In the genomic region with DNA sequence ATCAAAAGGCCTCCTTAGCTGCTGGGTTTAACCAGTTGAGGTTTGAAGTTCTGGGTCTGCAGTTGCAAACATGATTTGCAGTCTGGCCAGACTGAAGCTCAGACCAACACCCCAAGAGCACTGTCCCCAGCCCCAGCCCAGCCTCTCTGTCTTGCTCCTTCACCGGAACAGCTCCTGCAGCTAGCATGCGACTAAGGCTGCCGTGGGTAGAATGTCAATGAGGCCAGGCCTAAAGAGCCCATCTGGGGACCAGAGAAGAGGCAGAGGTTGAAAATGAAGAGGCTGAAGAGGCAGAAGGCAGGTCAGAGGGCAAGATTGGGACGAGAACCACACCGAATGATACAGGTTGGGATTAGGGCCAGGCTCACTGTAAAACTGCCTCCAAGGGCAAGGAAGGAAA, we compare ENCODE assay signal across 20 mouse cellular contexts. TPM values are rescaled to one million over a fixed set of nuclear protein-coding genes. Genes with fewer than 3 reads are reported as not detected.
DNase-seq lines count a peak whose midpoint lies in the region; ATAC-seq lines count a peak whose summit lies in the region.
"Had no signal": no experiment of that assay in that cellular context is flagged by ENCODE, and none has a peak within 500 bp of the region (broad histone marks: within the 10 kb centered on the region; RNA-seq: fewer than 3 reads in every experiment).

No protein-coding gene starts in this region.

- H3K27me3 ChIP-seq in forebrain, embryonic 11.5 days (ENCODE audit: control insufficient read depth, insufficient read depth, low read length): no peaks in the 10 kb centered on the region
- H3K27me3 ChIP-seq in forebrain, embryonic 16.5 days (replicated peaks; ENCODE audit: control insufficient read depth, insufficient read depth, low read length): no peaks in the 10 kb centered on the region
- no peaks in the 10 kb centered on the region for H3K27me3 ChIP-seq in hindbrain, embryonic 11.5 days (ENCODE audit: control insufficient read depth, insufficient read depth, low read length)
- H3K27me3 ChIP-seq in midbrain, embryonic 11.5 days (ENCODE audit: control insufficient read depth, insufficient read depth, low read length): no peaks in the 10 kb centered on the region
- H3K27me3 ChIP-seq in neural tube, embryonic 13.5 days: no peaks in the 10 kb centered on the region
- no peaks in the 10 kb centered on the region for H3K27me3 ChIP-seq in kidney, embryonic 16.5 days (ENCODE audit: insufficient read depth, low read length)
- peaks cover 58% of the 10 kb centered on the region for H3K27me3 ChIP-seq in heart, embryonic 12.5 days (replicated peaks)

- H3K4me3 ChIP-seq in forebrain, embryonic 11.5 days (ENCODE audit: low read depth, low read length): no peak overlapping the region
- no peak overlapping the region for H3K4me3 ChIP-seq in forebrain, embryonic 16.5 days (replicated peaks; ENCODE audit: low read length)
- no peak overlapping the region for H3K4me3 ChIP-seq in hindbrain, embryonic 11.5 days (ENCODE audit: low read depth, low read length)
- no peak overlapping the region for H3K4me3 ChIP-seq in midbrain, embryonic 11.5 days (ENCODE audit: low read depth, low read length)
- H3K4me3 ChIP-seq in neural tube, embryonic 13.5 days: no peak overlapping the region
- no peak overlapping the region for H3K4me3 ChIP-seq in kidney, embryonic 16.5 days (ENCODE audit: low read length)
- H3K4me3 ChIP-seq in heart, embryonic 12.5 days: no peak overlapping the region
- H3K4me3 ChIP-seq: heart, embryonic 10.5 days; limb, embryonic 13.5 days; liver, embryonic 15.5 days had no signal

- no peak for ATAC-seq in forebrain, embryonic 11.5 days (replicated peaks; ENCODE audit: low FRiP score)
- ATAC-seq in forebrain, embryonic 16.5 days: no peak
- 0 out of 2 replicates have a peak, but pooled peaks have one; percentile 26 for ATAC-seq in hindbrain, embryonic 11.5 days (ENCODE audit: low FRiP score)
- ATAC-seq in midbrain, embryonic 11.5 days (ENCODE audit: low FRiP score): peak; percentile 44; the same call in 1 of the 2 replicates
- ATAC-seq in neural tube, embryonic 13.5 days (ENCODE audit: low read depth): 0 out of 2 replicates have a peak, but pooled peaks have one; percentile 5
- no peak for ATAC-seq in kidney, embryonic 16.5 days (ENCODE audit: low FRiP score, low TSS enrichment)
- ATAC-seq in heart, embryonic 12.5 days (ENCODE audit: insufficient number of reproducible peaks, low FRiP score): no peak
- no peak for ATAC-seq in activated CD4-positive, CD25-positive, alpha-beta regulatory T cell, adult 4 months

- WGBS in forebrain, embryonic 11.5 days: 67% methylated on average over 5 of the region's 5 CpGs
- WGBS in forebrain, embryonic 16.5 days: 55% methylated on average over 5 of the region's 5 CpGs
- WGBS in hindbrain, embryonic 11.5 days: 31% methylated on average over 5 of the region's 5 CpGs
- WGBS in midbrain, embryonic 11.5 days: 38% methylated on average over 5 of the region's 5 CpGs
- WGBS in neural tube, embryonic 13.5 days: 33% methylated on average over 5 of the region's 5 CpGs
- 77% methylated on average over 5 of the region's 5 CpGs for WGBS in kidney, embryonic 16.5 days
- 70% methylated on average over 5 of the region's 5 CpGs for WGBS in heart, embryonic 12.5 days

- H3K9me3 ChIP-seq in forebrain, embryonic 11.5 days (ENCODE audit: control insufficient read depth, low read length): no peaks in the 10 kb centered on the region
- H3K9me3 ChIP-seq in forebrain, embryonic 16.5 days (ENCODE audit: control insufficient read depth, low read length): no peaks in the 10 kb centered on the region
- no peaks in the 10 kb centered on the region for H3K9me3 ChIP-seq in hindbrain, embryonic 11.5 days (ENCODE audit: control insufficient read depth, low read length)
- H3K9me3 ChIP-seq in midbrain, embryonic 11.5 days (ENCODE audit: control insufficient read depth, low read length): no peaks in the 10 kb centered on the region
- H3K9me3 ChIP-seq in neural tube, embryonic 13.5 days: no peaks in the 10 kb centered on the region
- no peaks in the 10 kb centered on the region for H3K9me3 ChIP-seq in kidney, embryonic 16.5 days (ENCODE audit: low read length)
- no peaks in the 10 kb centered on the region for H3K9me3 ChIP-seq in heart, embryonic 12.5 days (replicated peaks)
- H3K9me3 ChIP-seq: heart, embryonic 10.5 days; limb, embryonic 13.5 days; liver, embryonic 15.5 days had no signal

- no peak overlapping the region for H3K4me2 ChIP-seq in forebrain, embryonic 11.5 days (ENCODE audit: low read depth, low read length, severe bottlenecking)
- no peak overlapping the region for H3K4me2 ChIP-seq in forebrain, embryonic 16.5 days (ENCODE audit: low read length)
- H3K4me2 ChIP-seq in hindbrain, embryonic 11.5 days (replicated peaks; ENCODE audit: low read depth, low read length): no peak overlapping the region
- no peak overlapping the region for H3K4me2 ChIP-seq in midbrain, embryonic 11.5 days
- H3K4me2 ChIP-seq in neural tube, embryonic 13.5 days: no peak overlapping the region
- no peak overlapping the region for H3K4me2 ChIP-seq in kidney, embryonic 16.5 days (replicated peaks; ENCODE audit: low read depth, low read length)
- no peak overlapping the region for H3K4me2 ChIP-seq in heart, embryonic 12.5 days
- H3K4me2 ChIP-seq: limb, embryonic 13.5 days; liver, embryonic 15.5 days had no signal

- no peaks in the 10 kb centered on the region for H3K36me3 ChIP-seq in forebrain, embryonic 11.5 days (ENCODE audit: control insufficient read depth, insufficient read depth, low read length)
- H3K36me3 ChIP-seq in forebrain, embryonic 16.5 days (ENCODE audit: control insufficient read depth, insufficient read depth): no peaks in the 10 kb centered on the region
- no peaks in the 10 kb centered on the region for H3K36me3 ChIP-seq in hindbrain, embryonic 11.5 days (ENCODE audit: control insufficient read depth, insufficient read depth, low read length)
- no peaks in the 10 kb centered on the region for H3K36me3 ChIP-seq in midbrain, embryonic 11.5 days (ENCODE audit: control insufficient read depth, insufficient read depth, low read length)
- no peaks in the 10 kb centered on the region for H3K36me3 ChIP-seq in neural tube, embryonic 13.5 days
- no peaks in the 10 kb centered on the region for H3K36me3 ChIP-seq in kidney, embryonic 16.5 days (ENCODE audit: insufficient read depth, low read length)
- no peaks in the 10 kb centered on the region for H3K36me3 ChIP-seq in heart, embryonic 12.5 days
- H3K36me3 ChIP-seq: heart, embryonic 10.5 days; limb, embryonic 13.5 days; liver, embryonic 15.5 days had no signal

- peaks cover 17% of the 10 kb centered on the region for H3K4me1 ChIP-seq in forebrain, embryonic 11.5 days (replicated peaks; ENCODE audit: control insufficient read depth, insufficient read depth, low read length)
- H3K4me1 ChIP-seq in forebrain, embryonic 16.5 days (replicated peaks; ENCODE audit: control insufficient read depth, insufficient read depth, low read length): peaks cover 54% of the 10 kb centered on the region
- peaks cover 20% of the 10 kb centered on the region for H3K4me1 ChIP-seq in hindbrain, embryonic 11.5 days (replicated peaks; ENCODE audit: control insufficient read depth, insufficient read depth, low read length)
- H3K4me1 ChIP-seq in midbrain, embryonic 11.5 days (ENCODE audit: control insufficient read depth, insufficient read depth, low read length): peaks cover 32% of the 10 kb centered on the region
- H3K4me1 ChIP-seq in neural tube, embryonic 13.5 days (replicated peaks): peaks cover 78% of the 10 kb centered on the region
- H3K4me1 ChIP-seq in kidney, embryonic 16.5 days (ENCODE audit: insufficient read depth, low read length): peaks cover 13% of the 10 kb centered on the region; the same call in 1 of the 2 replicates
- H3K4me1 ChIP-seq in heart, embryonic 12.5 days (replicated peaks): no peaks in the 10 kb centered on the region
- H3K4me1 ChIP-seq: liver, embryonic 15.5 days had no signal

- peak overlapping the region; percentile 12; the same call in 1 of the 2 replicates for H3K27ac ChIP-seq in forebrain, embryonic 11.5 days (ENCODE audit: low read depth, low read length)
- no peak overlapping the region; the same call in 1 of the 2 replicates for H3K27ac ChIP-seq in forebrain, embryonic 16.5 days (ENCODE audit: low read length)
- peak overlapping the region; percentile 79 for H3K27ac ChIP-seq in hindbrain, embryonic 11.5 days (ENCODE audit: low read depth, low read length)
- H3K27ac ChIP-seq in midbrain, embryonic 11.5 days (ENCODE audit: low read depth, low read length): peak overlapping the region; percentile 72
- H3K27ac ChIP-seq in neural tube, embryonic 13.5 days (replicated peaks): peak overlapping the region; percentile 69
- H3K27ac ChIP-seq in kidney, embryonic 16.5 days (ENCODE audit: low read length): no peak overlapping the region
- no peak overlapping the region for H3K27ac ChIP-seq in heart, embryonic 12.5 days (ENCODE audit: poor library complexity, severe bottlenecking)
- H3K27ac ChIP-seq: heart, embryonic 10.5 days; limb, embryonic 13.5 days; liver, embryonic 15.5 days had no signal

- DNase-seq in forebrain, embryonic 11.5 days (ENCODE audit: low spot score): no peak
- DNase-seq in hindbrain, embryonic 11.5 days (ENCODE audit: low spot score): peak; percentile 76
- DNase-seq in midbrain, embryonic 11.5 days (ENCODE audit: low spot score, missing footprints): peak; percentile 94
- DNase-seq: cerebellum, adult 11 months; cerebellum, postnatal 36 days; gastrocnemius, postnatal 36 days; heart, postnatal 4 days; kidney, adult 2 months; kidney, postnatal 4 days; lung, postnatal 10 days; right cerebral cortex, adult 18-20 months; thymus, postnatal 4 days had no signal

- H3K9ac ChIP-seq in forebrain, embryonic 11.5 days (ENCODE audit: low read length): no peak overlapping the region
- no peak overlapping the region for H3K9ac ChIP-seq in forebrain, embryonic 16.5 days (replicated peaks; ENCODE audit: low read depth, low read length)
- H3K9ac ChIP-seq in hindbrain, embryonic 11.5 days (ENCODE audit: low read depth, low read length): 0 out of 2 replicates have a peak overlapping the region, but pooled peaks have one; percentile 15
- no peak overlapping the region for H3K9ac ChIP-seq in midbrain, embryonic 11.5 days (ENCODE audit: low read length)
- no peak overlapping the region for H3K9ac ChIP-seq in neural tube, embryonic 13.5 days
- H3K9ac ChIP-seq in kidney, embryonic 16.5 days (replicated peaks; ENCODE audit: low read length): no peak overlapping the region
- no peak overlapping the region for H3K9ac ChIP-seq in heart, embryonic 12.5 days
- H3K9ac ChIP-seq: limb, embryonic 13.5 days; liver, embryonic 15.5 days had no signal

RNA-seq across cellular contexts. Expression of gene Cyth4, which starts 36.6 kb away (rescaled TPM):
- 1.9 and 2.0 TPM in 2 replicates for polyA plus RNA-seq in forebrain, embryonic 11.5 days (2014; fragmentation: Nextera tagmentation; extraction: Ambion mirVana)
- 4.5 and 5.5 TPM in 2 replicates for polyA plus RNA-seq in forebrain, embryonic 16.5 days (2015; fragmentation: Nextera tagmentation; extraction: Ambion mirVana)
- 2.1 and 4.4 TPM in 2 replicates for polyA plus RNA-seq in hindbrain, embryonic 11.5 days (2014; fragmentation: Nextera tagmentation; extraction: Ambion mirVana)
- polyA plus RNA-seq in midbrain, embryonic 11.5 days (2014; fragmentation: Nextera tagmentation; extraction: Ambion mirVana): 2.0 and 2.7 TPM in 2 replicates
- polyA plus RNA-seq in neural tube, embryonic 13.5 days (2015; fragmentation: Nextera tagmentation; extraction: Ambion mirVana): 7.3 and 7.7 TPM in 2 replicates
- polyA plus RNA-seq in kidney, embryonic 16.5 days (2015; fragmentation: Nextera tagmentation; extraction: Ambion mirVana): 7.7 and 8.3 TPM in 2 replicates
- 3.8 and 4.8 TPM in 2 replicates for polyA plus RNA-seq in heart, embryonic 12.5 days (2016; fragmentation: Nextera tagmentation; extraction: Ambion mirVana)
- 100 to 1,000 TPM; 197 to 261 TPM for polyA plus RNA-seq in activated CD4-positive, CD25-positive, alpha-beta regulatory T cell, adult 4 months (2017; shearing (Covaris generic))

Comparison
In these comparisons a context has a peak if more than half of its experiments do, and no peak if none do; other contexts are left out.
1. H3K27ac ChIP-seq: peak in forebrain, embryonic 11.5 days (single experiment), hindbrain, embryonic 11.5 days (single experiment), midbrain, embryonic 11.5 days (single experiment) and neural tube, embryonic 13.5 days (single experiment); none in forebrain, embryonic 16.5 days (single experiment), kidney, embryonic 16.5 days (single experiment) and heart, embryonic 12.5 days (single experiment).
2. ATAC-seq: peak in hindbrain, embryonic 11.5 days (single experiment), midbrain, embryonic 11.5 days (single experiment) and neural tube, embryonic 13.5 days (single experiment); none in forebrain, embryonic 11.5 days (single experiment), forebrain, embryonic 16.5 days (single experiment), kidney, embryonic 16.5 days (single experiment), heart, embryonic 12.5 days (single experiment) and activated CD4-positive, CD25-positive, alpha-beta regulatory T cell, adult 4 months (single experiment).
3. RNA of gene Cyth4, which starts 36.6 kb away (polyA plus RNA-seq): 197 to 261 TPM in activated CD4-positive, CD25-positive, alpha-beta regulatory T cell, adult 4 months; 7.7 to 8.3 TPM in kidney, embryonic 16.5 days, 7.3 to 7.7 TPM in neural tube, embryonic 13.5 days, 4.5 to 5.5 TPM in forebrain, embryonic 16.5 days, 2.1 to 4.4 TPM in hindbrain, embryonic 11.5 days, 3.8 to 4.8 TPM in heart, embryonic 12.5 days, 2.0 to 2.7 TPM in midbrain, embryonic 11.5 days and 1.9 to 2.0 TPM in forebrain, embryonic 11.5 days; every median in the first group is over 10 times any median in the second.